Mouse (Mus musculus) adrenal gland, postnatal 14 days (tissue): ENCODE measurements around the gene Adamtsl4. TPM values are rescaled to one million over a fixed set of nuclear protein-coding genes. Genes with fewer than 3 reads are reported as not detected.
"Not testable (repeated sequence)": the region's sequence is repeated elsewhere in the genome, so short reads cannot be mapped to it uniquely, and the experiment has no call there.

Experiments used
- DNase-seq: peaks from one replicate; pipeline ENCODE4 v3.0.0; 2021; ENCODE audit warnings: mixed read lengths
- total RNA-seq: library from RNA; stranded (reverse); gene quantifications from 2 replicates; pipeline ENCODE4 v1.2.3, GENCODE M21; 2021

Gene Adamtsl4
- total RNA-seq, 1 experiment from 2014 or later = 6.6 TPM

DNA sequence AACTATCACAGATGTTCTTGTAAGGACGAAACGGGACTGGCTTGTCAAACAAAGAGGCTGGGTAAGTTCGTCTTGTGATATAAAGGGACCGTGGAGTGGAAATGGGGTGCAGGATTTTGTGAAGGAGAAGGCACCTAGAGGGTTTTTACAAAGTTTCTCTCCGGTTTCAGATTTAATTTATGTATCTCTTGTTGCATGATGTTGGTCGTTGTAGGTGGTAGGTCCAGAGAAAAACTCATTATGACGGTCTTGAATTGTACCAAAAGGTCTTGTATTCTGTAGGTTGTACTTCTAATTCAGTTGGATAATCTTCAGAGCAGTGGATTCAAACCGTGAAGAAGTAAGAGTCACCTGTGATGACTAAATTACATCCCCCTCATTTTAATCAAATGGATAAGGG lies 27.8 kb downstream of the Adamtsl4 start:
- no peak for DNase-seq

DNA sequence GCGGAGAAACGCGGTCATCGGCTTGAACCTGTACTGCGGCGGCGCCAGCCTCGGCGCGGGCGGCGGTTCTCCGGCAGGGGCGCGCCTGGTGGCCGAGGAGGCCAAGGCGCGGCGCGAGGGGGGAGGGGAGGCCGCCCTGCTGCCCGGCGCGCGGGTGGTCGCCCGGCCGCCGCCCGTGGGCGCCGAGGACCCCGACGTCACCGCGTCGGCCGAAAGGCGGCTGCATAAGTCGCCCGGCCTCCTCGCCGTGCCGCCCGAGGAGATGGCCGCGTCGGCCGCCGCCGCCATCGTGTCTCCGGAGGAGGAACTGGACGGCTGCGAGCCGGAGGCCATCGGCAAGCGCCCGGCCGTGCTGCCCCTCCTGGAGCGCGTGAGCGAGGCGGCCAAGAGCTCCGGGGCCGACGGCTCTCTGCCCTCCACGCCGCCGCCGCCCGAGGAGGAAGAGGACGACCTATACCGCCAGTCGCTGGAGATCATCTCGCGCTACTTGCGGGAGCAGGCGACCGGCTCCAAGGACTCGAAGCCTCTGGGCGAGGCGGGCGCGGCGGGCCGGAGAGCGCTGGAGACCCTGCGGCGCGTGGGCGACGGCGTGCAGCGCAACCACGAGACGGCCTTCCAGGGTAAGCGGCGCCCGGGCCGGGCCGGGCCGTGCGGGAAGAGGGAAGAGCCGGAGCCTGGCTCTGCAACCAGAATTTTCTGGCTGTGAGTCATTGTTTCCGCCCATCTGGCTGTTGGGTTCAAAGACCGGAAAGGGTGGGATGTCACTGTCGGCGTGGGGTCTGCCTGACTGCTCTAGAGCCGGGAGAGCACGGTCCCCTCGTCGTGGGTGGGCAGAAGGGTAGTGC lies 28.6 kb downstream of the Adamtsl4 start:
- DNase-seq = peak; percentile 87

DNA sequence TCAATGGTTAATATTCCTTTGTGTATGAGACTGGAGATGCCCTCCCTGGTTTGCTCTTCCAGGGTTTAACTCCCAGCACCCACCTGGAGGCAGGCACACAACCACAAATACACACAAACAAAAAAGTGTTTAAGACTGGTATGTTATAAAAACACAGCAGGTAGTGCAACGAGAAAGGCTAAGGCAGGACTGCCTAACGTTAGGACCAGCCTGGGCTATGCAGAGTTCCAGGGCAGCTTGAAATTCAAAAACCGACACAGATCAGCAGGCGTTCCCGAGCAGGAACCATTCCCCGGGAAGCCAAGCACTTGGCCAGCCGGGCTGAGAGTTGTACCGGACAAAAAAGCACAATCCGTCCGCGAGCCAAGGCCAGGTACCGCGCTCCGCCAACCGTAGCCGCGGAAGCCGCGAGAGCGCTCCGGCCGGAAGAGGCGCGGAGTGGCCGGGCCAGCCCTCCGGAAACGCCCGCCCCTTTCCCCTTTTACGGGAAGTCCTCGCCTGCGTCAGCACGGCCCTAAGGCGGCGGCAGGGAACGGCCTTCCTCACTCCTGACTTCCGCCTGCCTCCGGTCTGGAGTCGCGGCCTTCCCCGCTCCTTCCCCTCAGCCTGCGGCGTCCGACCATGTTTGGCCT lies 29.4 kb downstream of the Adamtsl4 start, which contains the start of gene Mcl1:
Mcl1 (plus strand) TSS at position 553 of the 632 bp plus-strand sequence.
- DNase-seq = peak; percentile 98

DNA sequence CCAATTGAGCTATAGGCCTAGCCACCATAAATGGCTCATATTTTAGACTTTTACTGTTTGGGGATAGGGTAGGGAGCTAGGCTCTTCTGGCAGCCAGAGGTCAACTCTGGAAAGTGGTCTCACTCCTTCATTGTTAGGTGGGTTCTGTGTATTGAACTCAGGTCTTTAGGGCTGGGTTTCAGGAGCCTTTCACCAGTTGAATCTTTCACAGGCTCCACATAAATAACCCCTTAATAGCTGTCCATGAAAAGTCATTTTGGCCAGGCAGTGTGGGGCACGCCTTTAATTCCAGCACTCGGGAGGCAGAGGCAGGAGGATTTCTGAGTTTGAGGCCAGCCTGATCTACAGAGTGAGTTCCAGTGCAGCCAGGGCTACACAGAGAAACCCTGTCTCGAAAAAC lies 30.0 kb downstream of the Adamtsl4 start:
- DNase-seq = no peak

DNA sequence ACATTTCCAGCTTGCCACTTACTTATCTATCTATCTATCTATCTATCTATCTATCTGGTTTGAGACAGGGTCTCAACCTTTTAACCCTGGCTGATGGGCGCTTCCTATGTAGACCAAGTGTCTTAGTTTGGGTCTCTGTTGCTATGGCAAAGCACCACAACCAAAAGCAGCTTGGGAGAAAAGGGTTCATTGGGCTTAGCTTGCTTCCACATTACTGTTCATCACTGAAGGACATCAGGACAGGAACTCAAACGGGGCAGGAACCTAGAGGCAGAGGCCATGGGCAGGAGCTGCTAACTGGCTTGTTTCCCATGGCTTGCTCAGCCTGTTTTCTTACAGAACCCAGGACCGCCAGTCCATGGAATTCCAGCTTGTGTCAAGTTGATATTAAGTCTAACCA lies 30.6 kb downstream of the Adamtsl4 start:
- no peak for DNase-seq

DNA sequence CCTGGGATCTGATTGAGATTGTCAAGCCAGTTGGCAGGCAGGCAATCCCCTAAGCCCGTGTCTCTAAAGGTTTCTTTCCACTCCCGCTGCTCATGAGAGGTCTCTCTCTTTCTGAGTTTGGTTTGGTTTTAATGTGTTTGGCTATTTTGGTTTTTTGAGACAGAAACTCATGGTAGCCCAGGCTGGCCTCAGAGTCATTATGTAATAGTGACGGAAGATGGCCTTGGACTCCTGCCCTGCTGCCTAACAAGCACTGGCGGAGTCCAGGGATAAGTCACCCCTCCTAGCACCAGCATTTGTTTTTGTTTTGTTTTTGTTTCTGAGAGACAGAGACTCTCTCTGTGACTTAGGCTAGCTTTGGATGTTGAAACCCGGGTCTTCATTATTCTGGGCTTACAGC lies 32.3 kb downstream of the Adamtsl4 start:
- peak; percentile 23 for DNase-seq

DNA sequence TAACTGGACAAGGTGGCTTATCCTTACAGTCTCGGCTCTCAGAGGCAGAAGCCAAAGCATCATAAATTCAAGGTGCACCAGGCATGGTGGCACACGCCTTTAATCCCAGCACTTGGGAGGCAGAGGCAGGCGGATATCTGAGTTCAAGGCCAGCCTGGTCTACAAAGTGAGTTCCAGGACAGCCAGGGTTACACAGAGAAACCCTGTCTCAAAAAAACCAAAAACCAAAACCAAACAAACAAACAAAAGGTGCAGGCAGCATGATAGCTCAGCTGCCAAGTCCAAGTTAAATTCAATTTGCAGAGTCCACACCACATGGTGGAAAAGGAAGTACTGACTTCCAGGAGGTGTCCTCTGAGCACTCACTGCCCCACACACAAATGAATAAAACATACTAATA lies 33.3 kb downstream of the Adamtsl4 start:
- not testable (repeated sequence) for DNase-seq

DNA sequence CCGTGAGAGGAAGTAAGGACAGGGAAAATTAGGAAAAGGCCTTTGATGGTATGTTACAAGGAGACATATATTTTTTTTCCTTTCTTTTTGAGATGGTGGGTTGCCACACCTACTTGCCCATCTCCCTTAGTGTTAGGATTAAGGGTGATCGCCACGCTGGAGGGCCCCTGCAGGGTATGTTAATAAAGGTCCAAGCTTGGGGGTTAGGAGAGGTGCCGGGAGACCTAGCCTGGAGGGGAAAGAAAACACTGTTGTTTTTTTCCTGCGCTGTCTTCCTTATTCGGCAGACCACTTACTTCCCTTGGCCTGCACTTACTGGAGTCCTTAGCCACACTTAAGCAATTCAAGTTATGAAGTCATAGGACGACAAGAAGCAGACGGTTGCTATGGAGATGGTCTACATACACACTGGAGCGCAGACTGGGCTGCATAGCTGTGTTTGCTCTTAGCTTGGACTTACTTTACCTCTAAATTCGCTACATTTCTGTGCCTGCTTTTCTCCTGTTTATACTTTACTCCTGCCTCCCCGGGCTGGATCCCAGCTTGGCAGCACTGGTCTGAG lies 34.2 kb downstream of the Adamtsl4 start:
- DNase-seq = peak; percentile 34

DNA sequence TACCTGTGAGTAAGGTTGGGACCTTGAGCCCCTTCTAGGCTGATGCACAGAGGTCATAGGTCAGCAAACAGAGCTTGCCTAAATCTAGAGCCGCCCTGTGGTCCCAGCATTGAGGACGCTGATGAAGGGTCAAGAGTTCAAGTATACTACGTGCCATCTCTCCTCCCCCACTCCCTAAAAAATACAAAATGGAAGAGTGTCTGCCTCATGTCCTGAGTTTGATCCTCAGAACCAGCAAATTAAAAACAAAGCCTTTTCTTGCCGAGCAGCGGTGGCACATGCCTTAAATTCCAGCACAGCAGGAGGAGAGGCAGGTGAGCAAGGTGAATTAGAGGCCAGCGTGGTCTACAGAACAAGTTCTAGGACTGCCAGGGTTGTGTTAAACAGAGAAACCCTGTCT lies 34.8 kb downstream of the Adamtsl4 start:
- no peak for DNase-seq

DNA sequence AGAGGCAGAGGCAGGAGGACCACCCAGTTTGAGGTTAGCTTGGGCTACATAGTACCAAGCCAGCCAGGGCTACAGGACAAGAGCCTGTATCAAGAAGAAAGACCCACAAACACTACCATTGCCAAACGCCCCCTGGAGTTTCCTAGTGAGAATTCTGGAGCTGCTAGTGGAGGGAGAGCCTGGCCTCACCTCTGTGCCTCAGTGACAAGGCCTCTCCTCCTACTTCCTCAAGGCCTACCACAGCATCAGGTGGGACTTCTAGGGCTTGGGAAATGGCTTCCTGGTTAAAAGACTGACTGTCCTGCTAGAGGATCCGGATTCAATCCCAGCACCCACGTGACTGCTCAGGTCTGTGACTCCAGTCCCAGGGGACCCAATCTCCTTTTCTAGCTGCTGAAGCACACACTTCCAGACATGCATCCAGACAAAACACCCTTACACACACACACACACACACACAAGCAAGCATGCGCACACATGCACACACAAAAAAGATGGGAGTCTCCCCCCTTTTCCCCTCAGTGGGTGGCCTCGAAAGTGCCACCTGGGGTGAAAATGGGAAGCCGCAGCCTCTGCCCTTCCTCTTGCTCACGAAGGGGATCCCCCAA lies 35.4 kb downstream of the Adamtsl4 start:
- no peak for DNase-seq

DNA sequence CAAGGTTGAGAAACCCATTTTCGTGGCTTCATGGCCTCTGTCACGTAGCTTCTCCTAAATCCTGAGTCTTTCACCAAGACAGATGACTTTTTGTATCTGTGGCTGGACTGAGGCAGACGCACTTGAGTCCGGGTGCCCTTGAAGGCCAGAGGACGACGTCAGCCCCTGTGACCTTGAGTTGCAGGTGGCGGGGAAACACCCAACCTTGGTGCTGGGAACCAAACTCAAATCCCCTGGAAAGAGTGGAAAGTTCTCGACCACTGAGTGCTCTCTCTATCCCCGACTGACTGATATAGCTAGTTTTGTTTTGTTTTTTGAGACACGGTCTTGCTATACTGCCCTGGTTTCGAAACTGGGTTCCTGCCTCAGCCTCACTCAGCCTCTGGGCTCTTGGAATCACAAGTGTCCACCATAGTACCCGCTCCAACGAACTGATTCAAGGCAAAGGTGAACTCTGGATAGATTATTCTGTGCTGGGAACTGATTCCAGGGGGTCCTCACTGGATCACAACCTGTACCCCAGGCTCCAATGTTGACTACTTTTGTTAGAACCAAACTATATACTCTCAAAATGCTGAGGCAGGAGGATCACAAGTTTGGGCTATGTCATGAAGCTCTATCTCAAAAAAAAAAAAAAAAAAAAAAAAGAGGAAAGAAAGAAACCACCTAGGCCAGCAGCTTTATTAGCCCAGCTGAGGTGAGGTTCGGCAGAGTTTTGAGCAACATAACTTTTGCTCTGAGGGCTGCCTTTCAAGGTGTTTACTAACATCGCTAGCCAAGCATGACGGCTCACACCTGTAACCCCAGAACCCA lies 36.1 kb downstream of the Adamtsl4 start:
- DNase-seq = peak; percentile 34

DNA sequence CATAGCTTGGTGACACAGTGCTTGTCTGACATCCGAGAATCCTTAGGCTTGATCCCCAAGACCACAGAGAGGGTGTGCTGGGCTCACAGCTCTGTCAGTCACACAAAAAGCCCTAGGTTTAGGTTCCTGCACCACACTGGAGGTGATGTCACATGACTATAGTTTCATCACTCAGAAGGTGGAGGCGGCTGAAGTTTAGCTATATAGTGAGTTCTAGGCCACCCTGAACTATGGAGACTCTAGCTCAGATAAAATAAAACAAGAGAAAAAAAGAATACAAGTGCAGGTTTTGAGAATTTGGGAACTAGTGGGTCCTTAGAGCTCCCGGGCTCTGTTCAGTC lies 36.7 kb downstream of the Adamtsl4 start:
- DNase-seq = no peak

DNA sequence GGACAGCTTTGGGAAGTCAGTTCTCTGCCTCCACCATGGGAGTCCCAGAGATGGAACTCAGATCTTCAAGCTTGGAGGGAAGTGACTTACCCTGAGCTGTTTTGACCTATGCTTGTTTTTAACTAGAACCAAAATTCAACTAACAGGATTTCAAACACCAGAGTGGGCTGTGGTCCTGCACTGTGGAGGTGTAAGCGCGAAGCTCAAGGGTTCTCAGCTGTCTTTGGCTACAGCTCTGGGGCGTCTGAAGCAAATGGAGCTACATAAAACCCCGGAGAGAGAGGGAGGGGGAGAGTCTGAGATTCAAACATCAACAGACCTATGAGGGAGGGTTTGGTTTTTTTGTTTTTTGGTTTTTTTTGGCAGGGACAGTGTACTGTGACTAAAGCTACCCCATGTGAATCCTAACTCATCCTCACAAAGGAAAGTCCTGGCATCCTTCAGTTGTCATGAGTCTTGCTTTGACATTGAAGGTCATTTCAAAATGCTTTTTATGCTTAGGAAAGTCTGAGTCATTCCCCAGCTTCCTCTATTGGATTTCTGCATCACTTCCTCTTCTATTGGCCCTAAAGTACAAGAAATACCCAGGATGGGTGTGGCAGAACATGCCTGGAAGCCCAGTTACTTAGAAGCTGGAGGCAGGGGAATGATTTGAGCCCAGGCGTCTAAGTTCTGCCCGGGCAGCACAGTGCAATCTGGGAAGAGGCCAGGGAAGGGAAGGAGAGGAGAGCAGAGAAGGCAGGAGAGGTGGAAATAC lies 37.3 kb downstream of the Adamtsl4 start:
- peak; percentile 53 for DNase-seq

DNA sequence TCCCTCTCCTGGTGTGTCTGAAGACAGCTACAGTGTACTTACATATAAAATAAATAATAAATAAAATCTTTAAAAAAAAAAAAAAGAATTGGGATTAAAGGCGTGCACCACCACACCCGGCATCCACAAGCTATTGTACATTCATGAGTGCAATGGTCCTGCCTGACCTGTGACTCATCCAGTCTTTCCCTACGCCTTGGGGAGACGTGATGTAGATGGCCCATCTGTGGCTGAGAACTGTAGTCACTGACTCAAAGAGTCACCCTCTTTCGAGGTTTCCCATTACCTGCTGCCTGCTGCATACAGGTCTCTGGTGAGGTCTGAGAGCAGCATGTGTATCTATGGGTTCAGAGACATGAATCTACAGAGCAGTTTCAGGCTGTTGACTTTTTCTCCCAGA lies 39.7 kb downstream of the Adamtsl4 start:
- no peak for DNase-seq

DNA sequence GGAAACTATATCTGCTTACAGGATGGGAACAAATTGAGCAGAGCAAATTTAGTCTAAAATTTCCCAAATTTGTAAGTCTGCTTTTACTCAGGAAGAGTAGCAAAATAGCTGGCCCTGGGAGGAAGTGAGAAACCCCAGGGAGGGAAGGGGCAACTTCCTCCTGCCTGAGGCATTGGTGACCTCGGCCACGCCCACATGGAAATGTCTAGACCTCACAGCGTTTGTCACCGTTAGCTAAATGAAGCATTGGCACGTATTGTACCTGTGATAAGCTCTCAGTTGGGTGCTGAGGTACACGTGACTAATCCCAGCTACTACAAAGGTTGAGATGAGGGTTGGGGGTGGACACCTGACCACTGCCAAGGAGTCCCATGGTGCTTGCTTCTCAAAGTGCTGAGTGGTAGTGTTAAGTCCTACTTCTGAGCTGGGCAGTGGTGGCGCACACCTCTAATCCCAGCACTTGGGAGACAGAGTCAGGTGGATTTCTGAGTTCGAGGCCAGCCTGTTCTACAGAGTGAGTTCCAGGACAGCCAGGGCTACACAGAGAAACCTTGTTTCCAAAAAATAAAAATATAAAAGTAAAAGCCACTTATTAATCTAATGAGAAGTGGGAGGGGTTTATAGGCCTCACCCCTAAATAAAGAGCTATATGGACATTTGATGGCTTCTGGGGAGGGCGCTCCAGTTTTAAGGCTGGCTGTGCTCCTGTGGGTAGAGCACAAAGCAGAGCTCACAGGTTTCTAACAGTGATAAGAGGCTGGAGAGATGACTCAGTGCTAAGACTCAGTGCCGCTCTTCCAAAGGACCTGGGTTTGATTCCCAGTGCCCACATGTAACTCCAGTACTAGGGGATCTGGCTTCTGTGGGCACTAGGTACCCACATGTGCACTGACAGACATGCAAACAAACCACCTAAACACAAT lies 42.1 kb downstream of the Adamtsl4 start:
- no peak for DNase-seq

DNA sequence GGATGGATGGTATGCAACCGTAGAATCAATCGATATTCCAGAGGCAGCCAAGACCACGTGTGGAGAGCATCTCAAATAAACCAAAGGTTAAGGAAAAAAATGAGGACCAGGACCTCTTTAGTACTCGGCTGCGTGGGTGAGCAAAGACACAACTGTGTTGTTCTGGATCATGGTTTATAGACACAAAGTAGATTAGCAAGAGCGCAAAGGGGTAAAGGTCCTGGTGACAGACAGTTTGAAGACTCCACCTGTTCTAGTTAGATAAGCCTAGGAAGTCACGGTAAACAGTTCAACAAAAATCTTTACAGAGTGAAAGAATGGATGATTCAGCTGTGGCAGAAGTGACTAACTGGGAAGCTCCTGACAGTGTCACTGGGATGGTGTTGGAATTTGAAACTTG lies 44.6 kb downstream of the Adamtsl4 start:
- DNase-seq = no peak

DNA sequence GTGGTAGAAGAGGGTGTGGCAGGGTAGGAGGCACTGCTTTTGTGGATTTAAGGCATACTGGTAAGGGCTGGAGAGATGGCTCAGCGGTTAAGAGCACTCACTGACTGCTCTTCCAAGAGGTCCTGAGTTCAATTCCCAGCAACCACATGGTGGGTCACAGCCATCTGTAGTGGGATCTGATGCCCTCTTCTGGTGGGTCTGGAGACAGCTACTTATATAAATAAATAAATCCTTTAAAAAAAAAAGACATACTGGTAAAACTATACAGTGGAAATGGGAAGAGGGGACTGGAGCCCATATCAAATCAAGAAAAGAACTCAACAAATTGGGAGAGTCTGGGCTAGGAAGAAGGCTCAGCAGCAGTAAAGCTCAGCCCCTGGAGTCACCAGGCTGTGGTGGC lies 48.0 kb downstream of the Adamtsl4 start:
- DNase-seq = no peak

DNA sequence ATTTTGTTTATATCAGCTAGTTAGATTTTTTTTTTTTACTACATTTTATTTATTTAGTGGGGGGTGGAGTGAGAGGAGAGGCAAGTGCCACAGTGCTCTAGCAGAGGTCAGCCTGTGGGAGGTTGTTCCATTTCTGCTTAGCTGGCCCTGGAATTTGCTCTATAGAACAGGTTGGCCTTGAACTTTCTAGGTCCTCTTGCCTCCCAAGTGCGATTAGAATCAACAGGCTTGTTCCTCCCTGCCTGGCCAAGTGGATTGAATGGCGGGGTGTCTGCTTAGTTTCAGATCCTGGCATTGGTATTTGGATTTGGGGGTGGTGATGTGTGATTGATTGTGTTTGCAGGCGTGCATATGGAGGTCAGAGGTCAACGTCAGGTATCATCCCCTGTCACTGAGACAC lies 51.6 kb downstream of the Adamtsl4 start:
- DNase-seq = no peak

DNA sequence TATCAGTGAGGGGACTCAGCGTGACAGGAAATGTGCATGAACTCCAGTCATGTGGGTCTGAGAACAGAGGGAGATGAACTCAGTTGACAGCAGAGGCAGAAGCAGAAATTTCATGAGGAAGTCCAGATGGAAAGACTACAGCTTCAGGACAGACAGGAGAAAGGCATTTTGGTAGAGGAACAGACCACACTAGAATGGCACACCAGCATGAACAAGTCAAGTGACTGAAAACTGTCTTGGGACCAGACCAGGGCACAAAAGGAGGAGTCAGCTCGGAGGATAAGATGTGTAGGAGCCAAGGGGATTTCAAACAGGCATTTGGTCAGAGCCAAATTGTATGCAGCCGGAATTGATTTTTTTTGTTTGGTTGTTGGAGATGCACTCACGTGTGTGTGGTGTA lies 52.1 kb downstream of the Adamtsl4 start:
- DNase-seq = no peak
